Mouse (Mus musculus): ENCODE results near the gene Olfr1484. TPM values are rescaled to one million over a fixed set of nuclear protein-coding genes. Genes with fewer than 3 reads are reported as not detected.

Olfr1484 gene
- polyA plus RNA-seq (2012; rRNA removed), result not detected in 2 replicates

GRCm38 (mm10) chr19:13583211-13583610 lies at the start of gene Olfr1484:
Olfr1484 (plus strand) TSS chr19:13583511.

GRCm38 (mm10) chr19:13617075-13617474 lies 33.8 kb downstream of the Olfr1484 start, which contains the start of gene Olfr1487:
Olfr1487 (plus strand) TSS chr19:13617375.

DNA sequence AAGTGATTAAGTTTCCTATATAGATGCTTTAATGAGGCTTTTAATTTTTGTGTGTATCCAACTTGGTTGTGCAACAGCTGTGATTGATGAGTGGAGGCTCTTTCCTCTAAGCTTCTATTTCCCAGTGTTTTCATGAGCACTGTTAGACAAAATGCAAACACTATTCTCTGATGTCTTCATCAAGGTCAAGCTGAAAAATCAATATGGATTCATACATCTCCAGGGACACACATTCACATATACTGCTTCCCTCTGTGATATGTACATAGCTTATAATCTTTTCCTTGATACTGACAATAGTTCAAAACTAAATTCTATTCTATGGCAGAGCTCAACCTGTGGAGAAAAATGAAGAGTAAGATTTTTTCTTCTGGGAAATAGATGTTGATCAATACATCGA lies 48.0 kb downstream of the Olfr1484 start, which contains the start of gene Olfr1489:
TSS of gene Olfr1489 (plus strand) at position 301 of the 400 bp plus-strand sequence.

Other genes starting within 250 kb of the Olfr1484 start
- gene Olfr1466, start 244.6 kb upstream of the Olfr1484 start, polyA plus RNA-seq (2012; rRNA removed), result not detected in 2 replicates
- gene Olfr1467, start 221.3 kb upstream of the Olfr1484 start, polyA plus RNA-seq (2012; rRNA removed), result not detected in 2 replicates
- not detected in 2 replicates for gene Olfr1469, start 175.7 kb upstream of the Olfr1484 start, polyA plus RNA-seq (2012; rRNA removed)
- gene Olfr1471, start 140.1 kb upstream of the Olfr1484 start, polyA plus RNA-seq (2012; rRNA removed), result not detected in 2 replicates
- not detected in 2 replicates for gene Olfr1472, start 127.4 kb upstream of the Olfr1484 start, polyA plus RNA-seq (2012; rRNA removed)
- not detected in 2 replicates for gene Olfr1474, start 113.9 kb upstream of the Olfr1484 start, polyA plus RNA-seq (2012; rRNA removed)
- not detected in 2 replicates for gene Olfr1475, start 103.3 kb upstream of the Olfr1484 start, polyA plus RNA-seq (2012; rRNA removed)
- gene Olfr1477, start 83.0 kb upstream of the Olfr1484 start, polyA plus RNA-seq (2012; rRNA removed), result not detected in 2 replicates
- not detected in 2 replicates for gene Olfr1480, start 55.6 kb upstream of the Olfr1484 start, polyA plus RNA-seq (2012; rRNA removed)
- gene Olfr1487, start 33.9 kb downstream of the Olfr1484 start, polyA plus RNA-seq (2012; rRNA removed), result not detected in 2 replicates
- not detected in 2 replicates for gene Olfr1489, start 48.1 kb downstream of the Olfr1484 start, polyA plus RNA-seq (2012; rRNA removed)
- gene Olfr1490, start 67.6 kb downstream of the Olfr1484 start, polyA plus RNA-seq (2012; rRNA removed), result not detected in 2 replicates
- gene Olfr1491, start 113.8 kb downstream of the Olfr1484 start, polyA plus RNA-seq (2012; rRNA removed), result not detected in 2 replicates
- gene Olfr1493-ps1, start 139.8 kb downstream of the Olfr1484 start, polyA plus RNA-seq (2012; rRNA removed), result not detected in 2 replicates
- gene Olfr1494, start 156.2 kb downstream of the Olfr1484 start, polyA plus RNA-seq (2012; rRNA removed), result not detected in 2 replicates
- not detected in 2 replicates for gene Olfr1495, start 181.1 kb downstream of the Olfr1484 start, polyA plus RNA-seq (2012; rRNA removed)
- not detected in 2 replicates for gene Olfr1496, start 194.4 kb downstream of the Olfr1484 start, polyA plus RNA-seq (2012; rRNA removed)
- not detected in 2 replicates for gene Olfr1497, start 214.7 kb downstream of the Olfr1484 start, polyA plus RNA-seq (2012; rRNA removed)
- gene Olfr1499, start 235.9 kb downstream of the Olfr1484 start, polyA plus RNA-seq (2012; rRNA removed), result not detected in 2 replicates
- gene Olfr1500, start 247.0 kb downstream of the Olfr1484 start, polyA plus RNA-seq (2012; rRNA removed), result not detected in 2 replicates

Measured in central nervous system, embryonic 18 days (tissue).